Comparison of ENCODE assay signal across 8 mouse cellular contexts in the genomic region with DNA sequence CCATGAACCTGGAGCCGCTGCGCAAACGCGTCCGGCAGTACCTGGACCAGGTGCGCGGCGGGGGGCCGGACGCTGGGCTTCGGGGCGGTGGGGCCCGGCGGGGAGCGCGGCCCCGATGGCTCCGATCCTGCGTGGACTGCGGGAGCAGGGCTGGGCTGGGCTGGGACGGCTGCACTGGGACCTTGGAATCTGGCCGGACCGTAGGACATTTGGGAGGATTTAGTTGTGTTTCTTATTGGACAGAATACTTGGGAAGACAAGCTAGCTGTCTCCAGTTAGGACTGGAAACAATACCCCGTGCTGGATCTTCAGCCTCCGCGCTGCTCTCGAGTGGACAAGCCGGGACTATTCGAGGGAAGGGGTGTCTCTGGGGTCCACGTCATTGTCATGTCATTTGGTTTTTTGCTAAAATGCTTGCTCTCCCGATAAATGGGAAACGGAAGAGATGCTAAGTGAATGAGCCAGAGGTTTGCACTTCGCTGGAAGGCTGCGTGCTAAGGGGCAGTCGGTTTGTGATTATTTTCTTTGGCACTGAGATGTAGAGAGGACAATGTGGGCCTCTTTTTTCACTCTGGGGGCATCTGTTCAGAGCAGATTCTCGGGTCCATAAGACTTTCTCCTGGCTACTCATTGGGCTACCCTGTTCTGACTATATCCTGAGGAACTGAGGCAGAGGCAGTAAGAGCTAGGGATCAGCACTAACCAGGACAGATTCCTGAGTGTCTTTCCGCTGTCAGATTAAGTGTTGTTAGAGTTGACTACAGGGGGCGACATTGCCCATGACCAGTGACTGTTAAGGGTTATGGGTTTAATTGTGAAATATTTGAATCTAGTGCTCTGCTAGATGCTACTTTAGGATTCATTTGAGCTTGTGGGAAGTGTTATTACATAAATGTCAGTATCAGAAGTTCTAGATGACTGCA. TPM values are rescaled to one million over a fixed set of nuclear protein-coding genes. Genes with fewer than 3 reads are reported as not detected.
DNase-seq lines count a peak whose midpoint lies in the region; ATAC-seq and TF ChIP-seq lines count a peak whose summit lies in the region.

No protein-coding gene starts in this region.

- peak; percentile 61 for ATAC-seq in forebrain, postnatal 0 days
- peak; percentile 71 for ATAC-seq in intestine, embryonic 15.5 days
- peak; percentile 71 for ATAC-seq in limb, embryonic 12.5 days (ENCODE audit: insufficient number of reproducible peaks, insufficient read depth, low FRiP score, low TSS enrichment, low read depth)
- ATAC-seq in midbrain, embryonic 12.5 days (ENCODE audit: low FRiP score, low read depth) = peak; percentile 77
- ATAC-seq in stomach, embryonic 16.5 days (ENCODE audit: insufficient read depth, low FRiP score) = peak; percentile 71

- H3K36me3 ChIP-seq in forebrain, postnatal 0 days (ENCODE audit: insufficient read depth) = peaks cover 18% of the 10 kb centered on the region
- peaks cover 12% of the 10 kb centered on the region for H3K36me3 ChIP-seq in intestine, embryonic 15.5 days
- H3K36me3 ChIP-seq in limb, embryonic 12.5 days = peaks cover 27% of the 10 kb centered on the region
- H3K36me3 ChIP-seq in midbrain, embryonic 12.5 days = peaks cover 28% of the 10 kb centered on the region
- peaks cover 7% of the 10 kb centered on the region; the same call in 1 of the 2 replicates for H3K36me3 ChIP-seq in stomach, embryonic 16.5 days (ENCODE audit: control insufficient read depth, insufficient read depth, low read length)

- H3K27ac ChIP-seq in cerebellum, adult 2 months (ENCODE audit: insufficient read depth, low read length) = no peak overlapping the region
- H3K27ac ChIP-seq in forebrain, postnatal 0 days (ENCODE audit: low read depth, low read length) = peak overlapping the region; percentile 84
- H3K27ac ChIP-seq in intestine, embryonic 15.5 days = peak overlapping the region; percentile 89
- H3K27ac ChIP-seq in limb, embryonic 12.5 days = peak overlapping the region; percentile 84
- H3K27ac ChIP-seq in midbrain, embryonic 12.5 days (replicated peaks) = peak overlapping the region; percentile 67
- H3K27ac ChIP-seq in stomach, embryonic 16.5 days (ENCODE audit: low read length) = peak overlapping the region; percentile 92

- no peaks in the 10 kb centered on the region for H3K9me3 ChIP-seq in forebrain, postnatal 0 days (ENCODE audit: low read length)
- no peaks in the 10 kb centered on the region for H3K9me3 ChIP-seq in intestine, embryonic 15.5 days
- no peaks in the 10 kb centered on the region for H3K9me3 ChIP-seq in limb, embryonic 12.5 days
- no peaks in the 10 kb centered on the region for H3K9me3 ChIP-seq in midbrain, embryonic 12.5 days
- no peaks in the 10 kb centered on the region for H3K9me3 ChIP-seq in stomach, embryonic 16.5 days (replicated peaks; ENCODE audit: control insufficient read depth, low read length)

- H3K27me3 ChIP-seq in cerebellum, adult 2 months (ENCODE audit: control insufficient read depth, insufficient read depth, low read length) = no peaks in the 10 kb centered on the region
- H3K27me3 ChIP-seq in forebrain, postnatal 0 days (ENCODE audit: insufficient read depth, low read length) = no peaks in the 10 kb centered on the region
- no peaks in the 10 kb centered on the region for H3K27me3 ChIP-seq in intestine, embryonic 15.5 days (replicated peaks)
- H3K27me3 ChIP-seq in limb, embryonic 12.5 days = no peaks in the 10 kb centered on the region
- no peaks in the 10 kb centered on the region for H3K27me3 ChIP-seq in midbrain, embryonic 12.5 days
- no peaks in the 10 kb centered on the region for H3K27me3 ChIP-seq in stomach, embryonic 16.5 days (ENCODE audit: control insufficient read depth, insufficient read depth, low read length)

- peaks cover 2% of the 10 kb centered on the region; the same call in 1 of the 2 replicates for H3K4me1 ChIP-seq in cerebellum, adult 2 months (ENCODE audit: control insufficient read depth, insufficient read depth, low read length)
- H3K4me1 ChIP-seq in forebrain, postnatal 0 days (ENCODE audit: insufficient read depth) = peaks cover 19% of the 10 kb centered on the region; the same call in 1 of the 2 replicates
- H3K4me1 ChIP-seq in intestine, embryonic 15.5 days (replicated peaks) = peaks cover 6% of the 10 kb centered on the region
- peaks cover 23% of the 10 kb centered on the region for H3K4me1 ChIP-seq in limb, embryonic 12.5 days (replicated peaks)
- peaks cover 18% of the 10 kb centered on the region for H3K4me1 ChIP-seq in midbrain, embryonic 12.5 days
- H3K4me1 ChIP-seq in stomach, embryonic 16.5 days (ENCODE audit: control insufficient read depth, insufficient read depth, low read length) = peaks cover 11% of the 10 kb centered on the region

- peak overlapping the region; percentile 74 for H3K9ac ChIP-seq in forebrain, postnatal 0 days
- peak overlapping the region; percentile 92 for H3K9ac ChIP-seq in intestine, embryonic 15.5 days
- H3K9ac ChIP-seq in limb, embryonic 12.5 days (replicated peaks) = peak overlapping the region; percentile 95
- H3K9ac ChIP-seq in midbrain, embryonic 12.5 days (replicated peaks) = peak overlapping the region; percentile 95
- peak overlapping the region; percentile 99 for H3K9ac ChIP-seq in stomach, embryonic 16.5 days (ENCODE audit: low read length)

- peak; percentile 93 for DNase-seq in heart, adult 11 months
- DNase-seq in heart, postnatal 25 days (ENCODE audit: low spot score) = no peak
- DNase-seq in cerebellum, adult 2 months = peak; percentile 24 to 30
- peak; percentile 44 for DNase-seq in forebrain, postnatal 0 days

- under 1% methylated on average over 38 of the region's 38 CpGs for WGBS in cerebellum, adult 2 months
- WGBS in forebrain, postnatal 0 days = 1% methylated on average over 38 of the region's 38 CpGs
- under 1% methylated on average over 37 of the region's 38 CpGs for WGBS in intestine, embryonic 15.5 days
- under 1% methylated on average over 38 of the region's 38 CpGs for WGBS in limb, embryonic 12.5 days
- 1% methylated on average over 38 of the region's 38 CpGs for WGBS in midbrain, embryonic 12.5 days
- WGBS in stomach, embryonic 16.5 days = under 1% methylated on average over 38 of the region's 38 CpGs

- H3K4me2 ChIP-seq in forebrain, postnatal 0 days (ENCODE audit: low read depth) = peak overlapping the region; percentile 81
- peak overlapping the region; percentile 73 for H3K4me2 ChIP-seq in intestine, embryonic 15.5 days (replicated peaks)
- peak overlapping the region; percentile 91 for H3K4me2 ChIP-seq in limb, embryonic 12.5 days
- peak overlapping the region; percentile 89 for H3K4me2 ChIP-seq in midbrain, embryonic 12.5 days (replicated peaks)
- peak overlapping the region; percentile 79 for H3K4me2 ChIP-seq in stomach, embryonic 16.5 days (ENCODE audit: low read depth, low read length)

- TF ChIP-seq POLR2A in cerebellum, adult 2 months (IDR thresholded peaks at IDR 0.05; ENCODE audit: borderline replicate concordance, insufficient read depth, low read length) = no peak

- H3K4me3 ChIP-seq in cerebellum, adult 2 months (replicated peaks; ENCODE audit: insufficient read depth, low read depth, low read length) = peak overlapping the region; percentile 83
- H3K4me3 ChIP-seq in forebrain, postnatal 0 days (ENCODE audit: low read depth, low read length) = peak overlapping the region; percentile 73
- peak overlapping the region; percentile 98 for H3K4me3 ChIP-seq in intestine, embryonic 15.5 days (replicated peaks)
- H3K4me3 ChIP-seq in limb, embryonic 12.5 days (replicated peaks) = peak overlapping the region; percentile 100
- H3K4me3 ChIP-seq in midbrain, embryonic 12.5 days = peak overlapping the region; percentile 99
- peak overlapping the region; percentile 98 for H3K4me3 ChIP-seq in stomach, embryonic 16.5 days (replicated peaks; ENCODE audit: low read length)

- intact Hi-C loops in heart, postnatal 25 days (cut with DNase I) = loop anchor here (2.0 kb wide), 1 partner anchor 29 kb away; no protein-coding TSS in a partner anchor

- 0 out of 2 replicates have a peak, but pooled peaks have one; percentile 14 for TF ChIP-seq CTCF in cerebellum, adult 2 months (IDR thresholded peaks at IDR 0.05; ENCODE audit: borderline replicate concordance, insufficient read depth, low read depth, low read length)
- peak; percentile 70 for TF ChIP-seq CTCF in forebrain, postnatal 0 days (IDR thresholded peaks at IDR 0.05; ENCODE audit: low read depth)

RNA-seq across cellular contexts. Expression of gene Cdc16, which starts 0.6 kb away (rescaled TPM):
- total RNA-seq in heart, postnatal 25 days (2021) = 10 to 100 TPM; 29.0 to 31.6 TPM
- 61.9 and 64.4 TPM in 2 replicates for polyA plus RNA-seq in cerebellum, adult 2 months (2012; rRNA removed)
- total RNA-seq in forebrain, postnatal 0 days (2014; rRNA removed) = 130 and 136 TPM in 2 replicates
- polyA plus RNA-seq in forebrain, postnatal 0 days (2015; fragmentation: Nextera tagmentation; extraction: Ambion mirVana) = 108 and 118 TPM in 2 replicates
- 132 and 143 TPM in 2 replicates for polyA plus RNA-seq in intestine, embryonic 15.5 days (2015; fragmentation: Nextera tagmentation; extraction: Ambion mirVana)
- 238 and 243 TPM in 2 replicates for polyA plus RNA-seq in limb, embryonic 12.5 days (2016; fragmentation: Nextera tagmentation; extraction: Ambion mirVana)
- polyA plus RNA-seq in midbrain, embryonic 12.5 days (2016; fragmentation: Nextera tagmentation; extraction: Ambion mirVana) = 212 and 224 TPM in 2 replicates
- polyA plus RNA-seq in stomach, embryonic 16.5 days (2015; fragmentation: Nextera tagmentation; extraction: Ambion mirVana) = 142 and 153 TPM in 2 replicates

RNA-seq across cellular contexts. Expression of gene Upf3a, which starts 27.3 kb away (rescaled TPM):
- 10 to 100 TPM in 1 of 2 experiments, 1 to 10 TPM in 1; 8.6 to 10.4 TPM for total RNA-seq in heart, postnatal 25 days (2021)
- polyA plus RNA-seq in cerebellum, adult 2 months (2012; rRNA removed) = 27.9 and 30.5 TPM in 2 replicates
- total RNA-seq in forebrain, postnatal 0 days (2014; rRNA removed) = 21.2 and 25.2 TPM in 2 replicates
- 38.2 and 44.3 TPM in 2 replicates for polyA plus RNA-seq in forebrain, postnatal 0 days (2015; fragmentation: Nextera tagmentation; extraction: Ambion mirVana)
- polyA plus RNA-seq in intestine, embryonic 15.5 days (2015; fragmentation: Nextera tagmentation; extraction: Ambion mirVana) = 34.0 and 34.4 TPM in 2 replicates
- 41.9 and 45.2 TPM in 2 replicates for polyA plus RNA-seq in limb, embryonic 12.5 days (2016; fragmentation: Nextera tagmentation; extraction: Ambion mirVana)
- polyA plus RNA-seq in midbrain, embryonic 12.5 days (2016; fragmentation: Nextera tagmentation; extraction: Ambion mirVana) = 43.1 and 45.7 TPM in 2 replicates
- 34.8 and 36.7 TPM in 2 replicates for polyA plus RNA-seq in stomach, embryonic 16.5 days (2015; fragmentation: Nextera tagmentation; extraction: Ambion mirVana)

RNA-seq across cellular contexts. Expression of gene Cfap97d2, which starts 52.4 kb away (rescaled TPM):
- not detected for total RNA-seq in heart, postnatal 25 days (2021)
- 1.7 and 3.0 TPM in 2 replicates for polyA plus RNA-seq in cerebellum, adult 2 months (2012; rRNA removed)
- total RNA-seq in forebrain, postnatal 0 days (2014; rRNA removed) = 0.77 and 1.6 TPM in 2 replicates
- 0.73 and 1.7 TPM in 2 replicates for polyA plus RNA-seq in forebrain, postnatal 0 days (2015; fragmentation: Nextera tagmentation; extraction: Ambion mirVana)
- polyA plus RNA-seq in intestine, embryonic 15.5 days (2015; fragmentation: Nextera tagmentation; extraction: Ambion mirVana) = 0.10 TPM in 1 of 2 replicates, not detected in the other
- 0.06 and 0.14 TPM in 2 replicates for polyA plus RNA-seq in limb, embryonic 12.5 days (2016; fragmentation: Nextera tagmentation; extraction: Ambion mirVana)
- 0.84 and 1.0 TPM in 2 replicates for polyA plus RNA-seq in midbrain, embryonic 12.5 days (2016; fragmentation: Nextera tagmentation; extraction: Ambion mirVana)
- 0.05 and 0.42 TPM in 2 replicates for polyA plus RNA-seq in stomach, embryonic 16.5 days (2015; fragmentation: Nextera tagmentation; extraction: Ambion mirVana)
